Mouse (Mus musculus): ENCODE data around the gene Aamp.

DNA sequence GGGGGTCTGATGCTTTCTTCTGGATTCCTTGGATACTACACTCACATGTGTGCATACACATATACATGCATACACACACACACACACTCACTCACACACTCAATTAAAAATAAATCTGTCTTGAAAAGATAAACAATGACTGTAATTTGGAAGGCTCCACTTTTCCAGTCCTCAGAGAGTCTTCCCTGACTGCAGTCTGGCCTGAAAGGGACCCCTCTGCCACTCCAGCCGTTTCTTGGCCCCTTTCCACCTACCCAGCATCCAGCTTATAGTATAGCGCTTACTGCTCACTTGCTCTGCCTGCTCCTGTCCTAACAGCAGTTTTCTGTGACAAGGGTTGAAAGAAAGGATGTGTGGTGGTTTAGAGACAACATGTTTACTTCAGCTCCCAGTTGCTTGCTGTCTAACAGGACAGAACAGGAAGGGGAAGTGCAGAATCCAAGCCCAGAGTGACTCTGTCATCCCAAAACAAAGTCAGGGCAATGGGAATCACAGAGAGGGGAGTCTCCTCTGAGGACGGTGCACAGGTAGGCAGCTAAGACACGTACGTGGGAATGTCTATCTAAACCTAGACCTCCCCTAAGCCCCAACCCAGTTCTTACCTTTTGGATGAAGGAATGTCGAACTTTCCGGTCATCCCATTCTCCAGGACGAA lies 8.9 kb upstream of the Aamp start:
- TF ChIP-seq POLR2A (IDR thresholded peaks at IDR 0.05; ENCODE audit: insufficient read depth, low read depth, low read length) (no peak), CTCF (IDR thresholded peaks at IDR 0.05; ENCODE audit: insufficient read depth, low read depth, low read length) (no peak)
